Mouse (Mus musculus): ENCODE results near the gene Elp4.

GRCm38 (mm10) chr2:105792339-105793120, 111.8 kb downstream of the Elp4 start:
- no peak for TF ChIP-seq CTCF (IDR thresholded peaks at IDR 0.05; ENCODE audit: extremely low read depth, insufficient read depth, insufficient read length, insufficient replicate concordance)
- TF ChIP-seq POLR2A (IDR thresholded peaks at IDR 0.05; ENCODE audit: low read depth, low read length): no peak

Measured in spleen, adult 2 months (tissue).